Mouse (Mus musculus) midbrain, embryonic 10.5 days (tissue): ENCODE measurements around the gene Snhg11. TPM values are rescaled to one million over a fixed set of nuclear protein-coding genes. Genes with fewer than 3 reads are reported as not detected.

Experiments used
- DNase-seq: peaks from one replicate; pipeline ENCODE4 v3.0.0-alpha.2; 2017; ENCODE audit warnings: low spot score
- H3K27ac ChIP-seq: fragments of 300-500 bp; sonication (generic); replicated peaks from 2 replicates; pipeline ENCODE4 v1.5.1; 2016; ENCODE audit warnings: mild to moderate bottlenecking
- H3K27me3 ChIP-seq: fragments of 300-500 bp; sonication (generic); 2 replicates; pipeline ENCODE4 v1.6.1; 2016; ENCODE audit warnings: low read depth, mild to moderate bottlenecking; ENCODE audit not compliant: poor library complexity, severe bottlenecking
- H3K36me3 ChIP-seq: fragments of 300-500 bp; sonication (generic); 2 replicates; pipeline ENCODE4 v1.6.1; 2016; ENCODE audit warnings: mild to moderate bottlenecking, moderate library complexity
- H3K4me1 ChIP-seq: fragments of 300-500 bp; sonication (generic); 2 replicates; pipeline ENCODE4 v1.6.1; 2016
- H3K4me3 ChIP-seq: fragments of 300-500 bp; sonication (generic); 2 replicates; pipeline ENCODE4 v1.5.1; 2016; ENCODE audit warnings: mild to moderate bottlenecking, moderate library complexity
- H3K9me3 ChIP-seq: fragments of 300-500 bp; sonication (generic); replicated peaks from 2 replicates; pipeline ENCODE4 v1.6.1; 2016; ENCODE audit warnings: mild to moderate bottlenecking
- WGBS: fragments of 180-500 bp; shearing (Covaris S2); methylation state at CpG from one replicate; pipeline ENCODE4 v1.1.7; 2016; 5-methylcytosine and 5-hydroxymethylcytosine counted together
- polyA plus RNA-seq: library from polyadenylated mRNA; unstranded; fragments of >200 nt; fragmentation: Nextera tagmentation; extraction: Ambion mirVana; gene quantifications from 2 replicates; pipeline ENCODE4 v1.2.1, GENCODE M21; 2016

Snhg11 gene
- 36.4 and 55.1 TPM in 2 replicates for polyA plus RNA-seq

GRCm38 (mm10) chr2:158375443-158376122 is at the start of gene Snhg11:
TSS of gene Snhg11 (plus strand) at chr2:158375638.
- Histone ChIP-seq H3K27me3 (peaks cover 41% of the 10 kb centered on the region), H3K4me1 (peaks cover 17% of the 10 kb centered on the region), H3K4me3 (peak within 1 kb of the TSS; percentile 64), H3K27ac (peak within 1 kb of the TSS; percentile 61), H3K36me3 (no peaks in the 10 kb centered on the region), H3K9me3 (no peaks in the 10 kb centered on the region)
- DNase-seq: peak; percentile 81
- WGBS: 2% methylated on average over 36 of the region's 36 CpGs

GRCm38 (mm10) chr2:158334356-158334755 is 41.1 kb upstream of the Snhg11 start:
- H3K4me3 ChIP-seq: no peak overlapping the region
- no peak for DNase-seq
- WGBS: 90% methylated on average over 13 of the region's 13 CpGs

GRCm38 (mm10) chr2:158337698-158338097 is 37.7 kb upstream of the Snhg11 start:
- no peak for DNase-seq
- no peaks in the 10 kb centered on the region for H3K27me3 ChIP-seq
- 84% methylated on average over 10 of the region's 10 CpGs for WGBS
- H3K4me3 ChIP-seq: no peak overlapping the region
- peaks cover 8% of the 10 kb centered on the region for H3K4me1 ChIP-seq
- no peaks in the 10 kb centered on the region for H3K36me3 ChIP-seq
- H3K9me3 ChIP-seq: no peaks in the 10 kb centered on the region
- H3K27ac ChIP-seq: no peak overlapping the region

More at GRCm38 (mm10) chr2:158334356-158334755, 41.1 kb upstream of the Snhg11 start:
- Histone ChIP-seq H3K9me3 (no peaks in the 10 kb centered on the region), H3K36me3 (no peaks in the 10 kb centered on the region), H3K27me3 (no peaks in the 10 kb centered on the region), H3K4me1 (peaks cover 6% of the 10 kb centered on the region), H3K27ac (no peak overlapping the region)

- 37% methylated on average over 11 of the region's 11 CpGs for WGBS
- Histone ChIP-seq H3K4me1 (peaks cover 15% of the 10 kb centered on the region), H3K4me3 (no peak overlapping the region), H3K36me3 (no peaks in the 10 kb centered on the region), H3K27me3 (no peaks in the 10 kb centered on the region), H3K9me3 (no peaks in the 10 kb centered on the region), H3K27ac (no peak overlapping the region)
- peak; percentile 56 for DNase-seq
These were observed 35.4 kb upstream of the Snhg11 start for GRCm38 (mm10) chr2:158339948-158340564.

GRCm38 (mm10) chr2:158341324-158341723 is 34.1 kb upstream of the Snhg11 start:
- H3K9me3 ChIP-seq: no peaks in the 10 kb centered on the region
- H3K27me3 ChIP-seq: no peaks in the 10 kb centered on the region
- H3K27ac ChIP-seq: no peak overlapping the region
- WGBS: 78% methylated on average over 2 of the region's 2 CpGs
- H3K4me3 ChIP-seq: no peak overlapping the region
- H3K4me1 ChIP-seq: peaks cover 10% of the 10 kb centered on the region
- H3K36me3 ChIP-seq: no peaks in the 10 kb centered on the region
- DNase-seq: no peak

GRCm38 (mm10) chr2:158343495-158343894 is 31.9 kb upstream of the Snhg11 start:
- H3K36me3 ChIP-seq: no peaks in the 10 kb centered on the region
- peak; percentile 60 for DNase-seq
- H3K27me3 ChIP-seq: no peaks in the 10 kb centered on the region
- H3K27ac ChIP-seq: peak overlapping the region; percentile 78
- no peaks in the 10 kb centered on the region for H3K9me3 ChIP-seq
- WGBS: 46% methylated on average over 5 of the region's 5 CpGs
- peaks cover 9% of the 10 kb centered on the region for H3K4me1 ChIP-seq
- H3K4me3 ChIP-seq: no peak overlapping the region

GRCm38 (mm10) chr2:158346467-158346866 is 29.0 kb upstream of the Snhg11 start:
- Histone ChIP-seq H3K4me1 (peaks cover 11% of the 10 kb centered on the region), H3K4me3 (no peak overlapping the region), H3K36me3 (peaks cover 2% of the 10 kb centered on the region), H3K27ac (no peak overlapping the region), H3K9me3 (no peaks in the 10 kb centered on the region), H3K27me3 (no peaks in the 10 kb centered on the region)
- no peak for DNase-seq
- 75% methylated on average over 6 of the region's 6 CpGs for WGBS

- H3K36me3 ChIP-seq: peaks cover 16% of the 10 kb centered on the region
- no peak overlapping the region for H3K27ac ChIP-seq
- DNase-seq: peak; percentile 74
- WGBS: 6% methylated on average over 6 of the region's 6 CpGs
- no peaks in the 10 kb centered on the region for H3K9me3 ChIP-seq
- H3K27me3 ChIP-seq: no peaks in the 10 kb centered on the region
- peaks cover 12% of the 10 kb centered on the region for H3K4me1 ChIP-seq
- no peak overlapping the region for H3K4me3 ChIP-seq
These were observed 27.6 kb upstream of the Snhg11 start for GRCm38 (mm10) chr2:158347868-158348267.

GRCm38 (mm10) chr2:158352801-158353520 is 22.5 kb upstream of the Snhg11 start:
- H3K36me3 ChIP-seq: peaks cover 67% of the 10 kb centered on the region
- peaks cover 6% of the 10 kb centered on the region; the same call in 1 of the 2 replicates for H3K4me1 ChIP-seq
- no peaks in the 10 kb centered on the region for H3K27me3 ChIP-seq
- no peak overlapping the region for H3K27ac ChIP-seq
- H3K4me3 ChIP-seq: no peak overlapping the region
- no peaks in the 10 kb centered on the region for H3K9me3 ChIP-seq
- 77% methylated on average over 3 of the region's 3 CpGs for WGBS
- DNase-seq: no peak

GRCm38 (mm10) chr2:158354348-158355114 is 20.9 kb upstream of the Snhg11 start:
- DNase-seq: no peak
- Histone ChIP-seq H3K27me3 (no peaks in the 10 kb centered on the region), H3K27ac (no peak overlapping the region), H3K4me3 (no peak overlapping the region), H3K4me1 (peaks cover 19% of the 10 kb centered on the region), H3K9me3 (no peaks in the 10 kb centered on the region), H3K36me3 (peaks cover 83% of the 10 kb centered on the region)
- WGBS: 82% methylated on average over 7 of the region's 7 CpGs

GRCm38 (mm10) chr2:158355238-158355637 is 20.2 kb upstream of the Snhg11 start:
- 91% methylated on average over 2 of the region's 2 CpGs for WGBS
- no peak for DNase-seq
- no peak overlapping the region for H3K4me3 ChIP-seq
- no peaks in the 10 kb centered on the region for H3K27me3 ChIP-seq
- H3K4me1 ChIP-seq: peaks cover 26% of the 10 kb centered on the region
- H3K9me3 ChIP-seq: no peaks in the 10 kb centered on the region
- H3K27ac ChIP-seq: no peak overlapping the region
- H3K36me3 ChIP-seq: peaks cover 90% of the 10 kb centered on the region

- H3K4me3 ChIP-seq: no peak overlapping the region
- H3K27me3 ChIP-seq: no peaks in the 10 kb centered on the region
- peaks cover 95% of the 10 kb centered on the region for H3K36me3 ChIP-seq
- H3K9me3 ChIP-seq: no peaks in the 10 kb centered on the region
- no peak overlapping the region for H3K27ac ChIP-seq
- no peak for DNase-seq
- WGBS: 88% methylated on average over 5 of the region's 5 CpGs
- H3K4me1 ChIP-seq: peaks cover 30% of the 10 kb centered on the region
These were observed 19.3 kb upstream of the Snhg11 start for GRCm38 (mm10) chr2:158356121-158356520.
